Mouse (Mus musculus) spleen, postnatal 4 days (tissue): Measurements from ENCODE around the gene E330009J07Rik.

Experiments
- DNase-seq, 2 experiments: peaks; one replicate each; pipeline ENCODE4 v3.0.0; 2022; ENCODE audit warnings: low spot score in 2 of 2

The E330009J07Rik gene

DNA sequence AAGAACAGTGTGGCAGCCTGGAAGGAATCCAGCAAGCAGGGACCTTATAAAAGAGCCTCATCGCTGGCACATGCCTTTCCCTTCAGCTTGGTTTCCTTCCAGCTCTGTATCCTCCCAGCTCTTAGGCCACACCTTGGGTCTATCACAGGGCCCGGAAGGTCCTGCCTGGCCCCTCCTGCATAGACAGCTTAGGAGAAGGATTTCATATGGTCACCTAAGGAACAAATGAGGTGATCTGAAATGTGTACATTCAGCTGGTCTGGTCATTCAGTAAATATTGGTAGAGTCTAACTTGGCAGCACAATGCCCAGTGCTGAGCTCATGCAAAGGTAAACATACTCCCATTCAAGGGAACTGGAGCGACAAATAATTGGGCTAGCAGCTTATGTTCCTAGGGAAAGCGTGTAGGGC is 6.4 kb downstream of the E330009J07Rik start:
- DNase-seq = no peak

GRCm38 (mm10) chr6:40428696-40429095 is 7.2 kb downstream of the E330009J07Rik start:
- no peak for DNase-seq

DNA sequence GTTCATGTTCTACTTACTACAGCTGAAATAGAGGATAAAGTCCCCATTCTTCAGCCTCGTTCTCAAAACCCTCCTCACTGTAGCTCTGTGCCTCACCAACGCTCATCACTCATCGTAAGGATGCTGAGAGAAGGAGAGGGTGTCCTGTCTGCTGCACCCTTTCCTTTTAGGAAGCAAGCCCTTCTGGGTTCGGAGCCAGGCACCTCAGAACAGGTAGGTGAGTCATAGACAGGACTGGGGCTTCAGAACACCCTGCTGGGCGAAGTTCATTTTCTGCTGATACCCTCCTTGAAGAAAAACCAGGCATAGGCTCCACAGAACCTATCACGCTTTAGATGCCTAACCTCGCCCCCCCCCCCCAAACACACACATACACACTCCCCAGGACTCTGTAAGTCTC is 8.5 kb downstream of the E330009J07Rik start:
- no peak for DNase-seq

- DNase-seq = peak in 1 of 2 experiments; percentile 49
These were observed 12.2 kb downstream of the E330009J07Rik start for GRCm38 (mm10) chr6:40423774-40424173.

- no peak for DNase-seq
These were observed 12.9 kb downstream of the E330009J07Rik start for GRCm38 (mm10) chr6:40423013-40423412.

GRCm38 (mm10) chr6:40421099-40421498 is 14.8 kb downstream of the E330009J07Rik start:
- DNase-seq = no peak

- no peak for DNase-seq
These were observed 17.5 kb downstream of the E330009J07Rik start for GRCm38 (mm10) chr6:40418386-40418785.

DNA sequence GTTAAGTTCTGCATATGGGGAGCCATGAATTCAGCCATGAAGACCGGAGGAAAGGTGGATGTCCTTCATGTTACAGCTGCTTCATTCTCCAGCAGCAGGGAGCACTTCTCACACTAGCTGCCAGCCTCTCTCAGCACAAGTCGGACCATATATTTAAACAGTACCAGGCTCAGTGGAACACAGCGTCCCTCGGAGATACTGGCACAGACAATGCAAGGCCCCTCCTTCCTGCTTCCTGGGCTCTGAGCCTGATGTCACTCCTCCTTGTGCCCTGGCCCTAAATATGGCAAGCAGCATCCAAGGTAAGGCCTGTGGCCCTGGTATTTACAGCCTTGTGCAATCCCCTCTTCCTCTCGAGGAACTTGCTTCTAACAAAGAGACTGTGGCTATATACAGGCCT is 20.1 kb downstream of the E330009J07Rik start:
- DNase-seq = no peak

GRCm38 (mm10) chr6:40413565-40413964 is 22.4 kb downstream of the E330009J07Rik start:
- DNase-seq = no peak

GRCm38 (mm10) chr6:40413046-40413445 is 22.9 kb downstream of the E330009J07Rik start:
- DNase-seq = no peak

DNA sequence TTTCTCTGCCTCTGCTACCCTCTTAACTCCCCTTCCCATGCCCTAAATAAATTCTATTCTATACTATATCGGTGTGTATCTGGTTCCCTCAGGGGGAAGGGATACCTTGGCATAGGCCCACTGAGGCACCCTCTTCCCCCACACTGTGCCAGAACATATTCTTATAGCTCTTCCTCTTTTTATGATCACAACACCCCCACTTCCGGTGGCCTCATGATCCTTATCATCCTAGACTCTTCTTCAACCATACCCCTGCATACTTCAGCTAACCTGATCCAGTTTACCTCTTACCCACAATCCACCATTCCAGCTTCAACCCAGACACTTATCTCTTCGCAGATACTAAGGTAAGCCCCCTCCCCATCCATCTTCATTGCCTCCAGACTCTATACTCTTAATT is 24.9 kb downstream of the E330009J07Rik start:
- no peak for DNase-seq

DNA sequence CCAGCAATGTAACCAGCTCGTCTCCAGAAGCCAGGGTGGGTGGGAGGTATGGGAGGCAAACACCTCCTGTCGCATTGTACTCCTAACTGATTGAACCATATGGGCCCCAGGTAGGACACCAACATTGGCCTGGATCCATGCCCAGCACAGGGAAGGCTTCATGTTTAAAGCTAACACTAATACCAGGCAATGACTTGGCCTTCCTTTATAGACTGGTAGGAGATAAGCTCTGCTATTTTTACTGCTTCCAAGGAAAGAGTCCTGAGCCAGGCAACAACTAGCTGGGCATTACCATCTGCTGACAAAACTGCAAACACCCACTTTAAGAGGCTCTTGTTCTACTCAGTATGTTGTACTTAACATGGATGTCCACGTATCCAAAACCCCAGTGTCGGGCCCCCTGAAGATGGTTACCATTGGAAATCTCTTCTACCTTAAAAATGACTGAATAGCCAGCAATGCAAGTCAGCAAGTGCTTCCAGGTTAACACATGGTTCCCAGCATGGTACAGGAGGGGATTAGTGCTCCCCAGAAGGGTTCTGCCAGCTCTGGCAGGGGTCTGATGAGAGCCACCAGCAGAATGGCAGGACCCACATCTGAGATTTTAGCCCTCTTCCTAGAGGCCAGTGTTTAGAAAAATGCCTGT is 32.2 kb downstream of the E330009J07Rik start:
- DNase-seq = no peak

- DNase-seq = no peak
These were observed 33.9 kb downstream of the E330009J07Rik start for GRCm38 (mm10) chr6:40402031-40402430.

DNA sequence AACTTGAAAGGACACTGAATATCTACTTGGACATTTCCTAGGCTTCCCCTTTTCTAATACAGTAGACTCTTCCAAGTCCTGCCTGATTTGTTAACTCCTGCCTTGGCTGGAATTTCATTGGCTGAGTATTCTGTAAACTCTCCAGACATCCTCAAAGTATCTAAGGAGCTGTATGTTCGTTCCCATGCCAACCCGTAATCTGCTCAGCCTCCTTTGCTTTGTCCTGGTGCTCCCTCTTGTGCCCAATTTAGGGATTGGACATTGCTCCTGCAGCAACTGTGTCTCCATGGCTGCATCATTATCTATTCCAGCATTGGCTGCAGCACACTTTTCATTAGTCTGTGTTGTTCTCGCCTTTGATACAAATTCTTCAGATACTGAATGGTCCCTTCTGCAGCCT is 42.7 kb downstream of the E330009J07Rik start:
- DNase-seq = peak in 1 of 2 experiments; percentile 18

DNA sequence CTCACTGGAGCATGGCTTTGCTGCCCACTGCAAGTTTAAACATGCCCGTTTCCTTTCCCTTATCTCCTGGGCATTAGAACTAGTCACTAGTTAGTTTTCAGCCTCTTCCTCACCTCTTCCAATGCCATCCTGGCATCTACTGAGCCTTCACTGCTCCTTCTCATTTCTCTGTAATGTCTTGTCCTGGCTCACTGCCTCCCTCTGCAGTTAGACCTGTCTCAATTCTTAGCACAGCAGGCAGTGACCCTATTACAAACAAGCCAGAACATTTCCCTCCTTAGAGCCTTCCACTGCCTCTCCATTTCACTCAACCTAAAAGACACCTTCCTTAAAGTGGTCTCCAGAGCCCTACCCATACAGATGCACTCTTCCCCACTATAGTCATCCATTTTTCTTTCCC is 45.0 kb downstream of the E330009J07Rik start:
- DNase-seq = no peak

GRCm38 (mm10) chr6:40388660-40389059 is 47.3 kb downstream of the E330009J07Rik start:
- DNase-seq = no peak

- no peak for DNase-seq
These were observed 50.3 kb downstream of the E330009J07Rik start for GRCm38 (mm10) chr6:40385682-40386081.

GRCm38 (mm10) chr6:40381908-40382307 is 54.0 kb downstream of the E330009J07Rik start:
- no peak for DNase-seq

DNA sequence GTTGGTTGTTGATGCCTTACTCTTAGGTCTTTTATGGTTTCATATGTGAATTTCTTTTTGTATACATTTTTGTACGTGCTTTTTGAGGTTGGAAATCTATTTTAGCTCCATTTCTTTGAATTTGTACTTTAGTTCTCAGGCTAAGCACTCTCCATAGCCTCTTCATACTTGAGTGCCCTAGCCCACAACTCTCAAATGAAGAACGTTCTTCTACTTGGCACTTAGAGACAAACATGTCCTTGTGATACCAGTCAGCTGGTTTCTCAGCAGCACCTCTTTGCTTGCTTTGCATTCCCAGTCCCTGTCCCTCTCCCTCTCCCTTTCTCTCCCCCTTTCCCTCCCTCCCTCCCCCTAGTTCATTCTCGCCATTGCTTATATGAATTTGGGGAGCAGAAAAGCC is 55.8 kb downstream of the E330009J07Rik start:
- DNase-seq = no peak

GRCm38 (mm10) chr6:40371031-40371430 is 64.9 kb downstream of the E330009J07Rik start:
- no peak for DNase-seq

DNA sequence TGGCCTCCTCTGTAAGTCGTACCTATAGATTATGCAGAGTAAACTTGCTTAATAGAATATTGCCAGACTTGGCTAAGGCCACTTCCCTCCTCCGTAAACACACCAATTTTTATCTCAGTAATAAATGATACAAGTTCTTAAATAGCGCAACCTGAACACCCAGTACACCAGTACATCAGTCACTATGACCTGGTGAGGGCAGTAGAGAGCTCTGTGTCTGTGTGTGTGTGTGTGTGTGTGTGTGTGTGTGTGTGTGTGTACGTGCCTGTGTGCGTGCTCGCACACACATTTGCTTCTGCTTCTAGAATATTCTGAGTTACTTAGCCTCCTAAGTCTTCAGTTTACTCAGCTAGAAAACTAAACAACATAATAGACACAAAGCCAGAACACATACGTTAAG is 82.6 kb downstream of the E330009J07Rik start:
- DNase-seq = no peak
